Mouse (Mus musculus): ENCODE measurements at regions not wholly inside any gene's neighbourhood (a gene's known extent, or its start where the extent isn't known, plus 50 kb on each side); places are given as distances from the start of the nearest gene placed in this dataset.

- DNase-seq (ENCODE audit: low read depth, low spot score): no peak
Measured at GRCm38 (mm10) chr16:42677211-42677610, 198.5 kb upstream of the Zbtb20 start.

DNA sequence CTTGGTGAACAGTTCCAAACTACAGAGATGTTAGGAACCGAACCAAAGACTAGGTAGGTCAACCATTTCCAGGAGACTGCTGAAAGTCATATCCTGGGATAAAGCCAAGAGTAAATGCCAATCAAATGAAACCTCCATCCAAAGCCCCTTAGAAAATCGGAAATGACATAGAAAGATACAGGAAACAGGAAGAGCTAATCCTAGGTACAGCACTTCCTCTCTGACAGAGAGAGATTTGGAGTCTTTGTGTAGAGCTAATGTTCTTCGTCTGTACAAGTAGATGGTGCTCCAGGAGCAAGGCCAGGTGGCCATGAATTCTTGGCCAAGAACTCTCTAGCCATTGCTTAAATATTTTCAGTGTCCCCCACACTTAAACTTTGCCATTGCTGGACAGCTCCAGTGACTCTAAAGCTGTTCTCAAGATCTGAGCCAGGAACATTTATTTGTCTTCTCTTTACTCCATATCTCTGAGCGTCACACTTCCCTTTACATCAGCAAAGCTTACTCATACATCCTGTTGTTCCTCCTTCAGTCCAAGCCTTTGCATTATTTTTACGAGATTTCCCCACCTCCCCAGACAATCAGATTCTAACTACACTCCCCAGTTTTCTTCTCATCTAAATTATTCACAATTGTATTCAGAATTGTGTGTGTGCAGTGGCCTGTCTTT is 199.1 kb upstream of the Zbtb20 start:
- no peak for DNase-seq (ENCODE audit: low read depth, low spot score)

- DNase-seq (ENCODE audit: low read depth, low spot score): no peak
Measured at GRCm38 (mm10) chr16:42675031-42675430, 200.7 kb upstream of the Zbtb20 start.

GRCm38 (mm10) chr16:42666601-42667000 is 209.1 kb upstream of the Zbtb20 start:
- no peak for DNase-seq (ENCODE audit: low read depth, low spot score)

DNA sequence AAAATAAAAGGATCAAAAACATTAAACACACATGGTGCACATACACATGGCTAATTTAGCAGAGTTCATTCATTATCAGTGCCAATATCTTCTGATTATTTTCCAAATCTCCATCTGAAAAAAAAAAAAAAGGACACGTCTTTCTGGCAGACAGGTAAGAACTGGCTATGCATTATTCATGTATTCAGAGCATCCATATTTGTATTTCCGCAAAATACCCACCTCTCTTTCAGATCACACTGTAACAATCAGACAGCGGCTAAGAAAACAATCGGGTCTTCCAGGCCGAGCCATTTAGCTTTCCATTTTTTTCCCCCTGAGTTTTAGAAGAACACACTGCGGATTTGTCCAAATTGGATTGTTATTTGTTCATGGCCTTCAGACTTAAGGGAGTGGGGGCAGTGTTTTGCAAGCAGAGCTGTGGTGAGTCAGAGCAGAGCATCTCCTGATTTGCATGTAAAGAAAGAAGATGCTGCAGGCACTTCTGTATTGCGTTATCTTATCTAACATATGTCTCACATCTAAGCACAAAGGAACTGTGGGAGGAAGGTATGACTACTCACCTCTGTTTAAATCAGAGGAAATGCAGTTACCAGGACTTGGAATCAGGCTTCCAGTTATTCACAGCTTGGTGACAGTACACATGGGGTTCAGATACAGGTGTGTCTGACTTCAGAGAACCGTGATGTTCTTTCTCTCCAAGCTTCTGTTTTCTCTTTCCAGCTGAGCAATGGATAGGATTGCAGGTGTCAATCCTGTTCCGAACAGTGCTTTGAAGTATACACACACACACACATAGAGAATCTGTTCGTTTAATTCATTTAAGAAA is 223.6 kb upstream of the Zbtb20 start:
- DNase-seq (ENCODE audit: low read depth, low spot score): no peak

DNA sequence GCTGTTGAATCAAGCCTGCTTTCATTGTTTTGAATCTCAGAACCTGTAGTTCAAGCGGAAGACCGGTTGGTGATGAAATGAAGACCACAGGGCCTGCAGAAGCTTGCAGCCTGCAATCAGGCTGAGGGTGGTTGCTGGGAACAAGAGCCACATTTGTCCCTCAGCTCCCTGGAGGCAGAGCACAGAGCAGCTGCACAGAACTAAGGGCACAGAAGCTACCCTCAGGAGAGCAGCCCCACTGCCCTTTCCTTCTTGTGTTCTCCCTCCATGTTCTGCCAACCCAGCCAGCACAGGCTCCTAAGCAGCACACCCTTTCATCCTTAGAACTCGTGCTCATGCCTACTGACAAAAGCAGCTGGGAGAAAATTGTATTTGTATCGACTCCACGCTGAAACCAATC is 225.9 kb upstream of the Zbtb20 start:
- DNase-seq (ENCODE audit: low read depth, low spot score): no peak

DNA sequence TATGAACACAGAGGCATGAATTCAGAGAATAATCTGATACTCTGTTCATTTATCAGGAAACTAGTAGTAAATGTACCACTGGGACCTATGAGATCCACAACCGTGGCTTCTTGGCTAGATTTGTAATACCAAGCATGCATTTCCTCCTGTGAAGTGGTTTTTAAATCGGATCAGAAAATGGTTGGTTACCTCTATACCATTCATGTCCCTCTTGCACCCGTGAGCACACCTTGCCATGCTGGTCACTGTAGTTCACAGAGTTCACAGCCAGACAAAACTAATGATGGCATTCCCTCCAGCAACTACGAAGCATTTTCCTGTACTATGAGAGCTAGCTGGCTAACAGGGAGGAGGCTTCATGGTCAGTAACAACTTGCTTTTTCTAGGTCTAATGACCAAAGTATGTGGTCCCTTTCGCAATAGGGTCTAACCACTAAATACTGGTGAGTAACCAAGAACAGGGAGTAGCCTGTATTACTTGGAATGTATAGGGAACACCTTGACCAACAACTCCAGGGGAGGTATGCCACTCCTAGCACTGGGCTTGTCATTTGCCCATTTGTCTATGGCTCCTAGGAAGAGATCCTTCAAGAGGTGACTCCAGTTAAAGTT is 227.0 kb upstream of the Zbtb20 start:
- no peak for DNase-seq (ENCODE audit: low read depth, low spot score)

GRCm38 (mm10) chr16:42647762-42648161 is 227.9 kb upstream of the Zbtb20 start:
- DNase-seq (ENCODE audit: low read depth, low spot score): no peak

GRCm38 (mm10) chr16:42635766-42636165 is 239.9 kb upstream of the Zbtb20 start:
- no peak for DNase-seq (ENCODE audit: low read depth, low spot score)

DNA sequence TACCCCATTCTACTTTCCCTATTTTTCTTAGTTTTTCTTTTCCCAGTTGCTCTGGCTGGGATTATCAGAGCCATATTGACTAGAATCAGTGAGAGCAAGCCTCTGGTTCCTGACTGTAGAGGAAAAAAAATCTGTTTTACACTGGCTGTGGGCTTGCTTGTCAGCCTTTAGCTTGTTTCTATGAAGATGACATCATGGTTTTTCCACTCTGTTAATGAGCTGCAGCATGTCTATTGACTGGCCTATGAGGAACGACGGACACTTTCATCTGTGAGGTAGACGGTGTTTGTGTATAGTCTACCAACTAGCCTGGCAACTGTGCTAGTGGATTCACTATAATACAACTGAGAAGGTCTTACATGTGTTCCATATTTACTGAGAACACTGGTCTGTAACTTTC is 248.0 kb upstream of the Zbtb20 start:
- DNase-seq (ENCODE audit: low read depth, low spot score): no peak

- DNase-seq (ENCODE audit: low read depth, low spot score): no peak
Measured at GRCm38 (mm10) chr16:42615920-42616319, 259.8 kb upstream of the Zbtb20 start.

GRCm38 (mm10) chr16:42612011-42612410 is 263.7 kb upstream of the Zbtb20 start:
- no peak for DNase-seq (ENCODE audit: low read depth, low spot score)

GRCm38 (mm10) chr16:42608336-42608735 is 267.3 kb upstream of the Zbtb20 start:
- DNase-seq (ENCODE audit: low read depth, low spot score): no peak

- DNase-seq (ENCODE audit: low read depth, low spot score): no peak
Measured at GRCm38 (mm10) chr16:42592321-42592720, 251.9 kb upstream of the Gap43 start.

DNA sequence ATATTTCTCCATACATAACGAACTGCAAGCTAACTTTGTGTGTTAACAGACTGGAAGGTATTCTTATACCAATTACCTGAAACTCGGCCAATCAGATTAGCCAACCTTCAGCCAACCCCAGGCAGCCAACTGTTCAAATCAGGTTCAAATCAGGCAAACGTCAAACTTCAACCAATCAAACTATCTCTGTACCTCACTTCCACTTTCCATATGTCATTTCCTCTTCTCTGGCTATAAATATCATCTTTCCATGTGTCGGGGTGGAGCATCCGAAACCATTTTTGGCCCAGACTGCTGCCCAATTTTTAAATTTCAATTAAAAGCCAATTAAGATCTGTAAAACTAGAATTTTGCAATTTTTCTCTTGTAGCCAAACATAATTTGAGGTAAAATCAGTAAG is 251.1 kb upstream of the Gap43 start:
- no peak for DNase-seq (ENCODE audit: low read depth, low spot score)

GRCm38 (mm10) chr16:42586196-42586595 is 245.7 kb upstream of the Gap43 start:
- no peak for DNase-seq (ENCODE audit: low read depth, low spot score)

DNA sequence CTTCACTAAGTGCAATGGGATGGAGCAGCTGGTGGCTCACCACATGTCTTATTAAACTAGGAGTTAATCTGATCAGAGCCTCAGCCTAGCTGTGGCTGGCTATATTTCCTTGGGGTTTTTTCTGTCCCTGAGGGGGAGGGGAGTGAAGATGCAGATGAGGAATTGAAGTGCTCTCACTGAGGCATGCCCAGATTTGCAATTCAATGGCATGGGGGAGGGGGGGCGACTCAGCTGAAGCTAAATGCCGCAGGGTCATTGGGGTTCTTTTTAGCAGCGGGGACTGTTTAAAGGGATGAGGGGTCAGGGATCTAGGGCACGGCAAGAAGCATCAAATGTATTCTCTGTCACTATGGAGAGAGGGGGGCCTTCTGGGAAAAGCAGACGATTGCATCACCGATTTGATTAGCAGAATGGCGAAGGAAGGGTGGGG is 235.1 kb upstream of the Gap43 start:
- DNase-seq (ENCODE audit: low read depth, low spot score): no peak

GRCm38 (mm10) chr16:42574978-42575377 is 234.5 kb upstream of the Gap43 start:
- no peak for DNase-seq (ENCODE audit: low read depth, low spot score)

- no peak for DNase-seq (ENCODE audit: low read depth, low spot score)
Measured at GRCm38 (mm10) chr16:42570246-42570996, 230.0 kb upstream of the Gap43 start.

- DNase-seq (ENCODE audit: low read depth, low spot score): no peak
Measured at GRCm38 (mm10) chr16:42569335-42569734, 228.9 kb upstream of the Gap43 start.

- no peak for DNase-seq (ENCODE audit: low read depth, low spot score)
Measured at GRCm38 (mm10) chr16:42549591-42549990, 209.1 kb upstream of the Gap43 start.

All from CD4-positive, CD25-positive, alpha-beta regulatory T cell, adult 2 months (primary cell).